Mouse (Mus musculus): ENCODE measurements around the gene Cdh22. TPM values are rescaled to one million over a fixed set of nuclear protein-coding genes. Genes with fewer than 3 reads are reported as not detected.

Cdh22 gene
- total RNA-seq, 2 experiments from 2014 or later: not detected

DNA sequence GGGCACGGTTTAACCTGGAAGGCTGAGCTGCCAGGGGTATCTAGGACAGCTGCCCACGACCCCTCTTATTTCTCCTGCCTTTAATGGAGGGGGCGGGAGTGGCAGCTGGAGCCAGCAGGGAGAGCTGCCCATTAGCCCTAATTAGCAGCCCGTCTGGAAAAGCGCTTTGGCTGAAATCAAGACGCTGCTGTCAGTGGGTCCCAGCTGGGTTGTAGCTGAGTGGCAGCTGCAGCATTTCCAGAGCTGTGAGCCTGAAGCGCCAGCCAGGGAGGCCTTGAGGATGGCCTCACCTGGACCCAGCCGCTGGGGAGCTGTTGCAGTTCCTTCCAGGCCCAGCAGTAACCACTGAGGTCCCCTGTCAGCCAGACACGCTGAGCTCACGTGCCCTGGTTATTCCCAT is 138.3 kb downstream of the Cdh22 start:
- ATAC-seq (replicated peaks; ENCODE audit: poor library complexity): no peak

DNA sequence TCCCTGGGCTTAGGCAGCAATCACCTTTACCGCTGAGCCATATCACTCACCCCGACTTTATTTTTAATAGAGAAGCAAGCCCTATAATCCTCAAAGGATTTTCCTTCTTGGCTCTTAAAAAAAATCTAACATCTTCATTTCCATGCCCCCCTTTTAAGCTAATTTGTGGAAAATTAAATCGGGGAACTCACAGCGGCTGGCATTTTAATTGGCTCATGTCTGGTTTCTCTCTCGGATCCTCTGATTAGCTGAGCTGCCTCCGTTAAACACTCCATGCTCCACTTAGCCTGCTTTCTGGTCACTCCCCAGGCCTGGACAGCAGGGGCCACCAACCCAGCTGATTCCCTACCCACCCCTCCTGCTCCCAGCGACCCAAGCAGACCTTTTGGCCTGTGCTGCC is 142.3 kb downstream of the Cdh22 start:
- ATAC-seq (replicated peaks; ENCODE audit: poor library complexity): no peak

DNA sequence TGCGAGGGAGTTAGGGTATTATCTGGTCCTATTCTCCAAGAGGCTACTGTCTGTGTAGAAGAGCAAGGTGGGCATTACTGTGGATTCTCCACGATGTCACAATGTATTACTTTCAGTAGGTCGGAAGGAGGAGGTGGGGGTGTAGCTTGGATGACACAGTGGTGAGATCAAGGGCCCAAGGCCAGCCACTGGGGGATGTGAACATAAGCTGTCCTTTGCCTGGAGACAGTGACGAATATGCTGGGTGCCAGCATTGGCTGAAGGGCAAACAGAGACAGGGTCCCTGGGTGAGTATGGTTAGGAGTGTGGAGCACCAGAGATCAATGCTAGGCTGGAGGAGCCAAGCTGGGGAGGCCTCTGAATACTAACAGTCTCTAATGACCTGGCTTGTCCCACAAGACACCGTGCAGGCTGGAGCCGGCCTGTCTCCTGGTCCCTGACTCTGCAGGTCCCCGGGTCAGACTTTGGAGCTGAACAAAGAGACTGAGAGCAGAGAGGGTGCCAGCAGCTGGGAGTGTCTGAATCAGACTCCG is 143.2 kb downstream of the Cdh22 start:
- ATAC-seq (replicated peaks; ENCODE audit: poor library complexity): no peak

GRCm38 (mm10) chr2:165090650-165091049 is 144.0 kb downstream of the Cdh22 start, which contains the start of gene 1700025C18Rik:
1700025C18Rik (minus strand) TSS chr2:165090750.
- ATAC-seq (replicated peaks; ENCODE audit: poor library complexity): no peak

DNA sequence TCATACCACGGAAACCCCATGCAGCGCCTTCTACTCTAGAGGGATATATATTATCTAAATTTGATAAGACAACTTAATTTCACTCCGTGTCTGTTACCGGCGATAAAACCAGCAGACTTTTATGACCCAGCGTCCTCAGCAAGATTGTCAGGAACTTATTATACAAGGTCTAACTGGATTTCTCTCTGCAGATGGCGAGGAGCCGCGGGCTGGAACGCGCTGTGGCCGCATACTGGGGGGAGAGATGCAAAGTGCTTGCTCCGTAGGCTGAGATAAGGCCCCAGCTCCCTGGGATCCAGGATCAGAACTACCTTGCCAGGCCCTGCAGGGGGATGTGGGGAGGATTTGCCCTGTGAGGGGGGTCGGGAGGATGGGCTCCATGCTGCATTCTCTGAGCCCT is 145.2 kb downstream of the Cdh22 start:
- no peak for ATAC-seq (replicated peaks; ENCODE audit: poor library complexity)

GRCm38 (mm10) chr2:165086634-165087033 is 148.0 kb downstream of the Cdh22 start:
- no peak for ATAC-seq (replicated peaks; ENCODE audit: poor library complexity)

GRCm38 (mm10) chr2:165081257-165081656 is 153.4 kb downstream of the Cdh22 start:
- ATAC-seq (replicated peaks; ENCODE audit: poor library complexity): no peak

DNA sequence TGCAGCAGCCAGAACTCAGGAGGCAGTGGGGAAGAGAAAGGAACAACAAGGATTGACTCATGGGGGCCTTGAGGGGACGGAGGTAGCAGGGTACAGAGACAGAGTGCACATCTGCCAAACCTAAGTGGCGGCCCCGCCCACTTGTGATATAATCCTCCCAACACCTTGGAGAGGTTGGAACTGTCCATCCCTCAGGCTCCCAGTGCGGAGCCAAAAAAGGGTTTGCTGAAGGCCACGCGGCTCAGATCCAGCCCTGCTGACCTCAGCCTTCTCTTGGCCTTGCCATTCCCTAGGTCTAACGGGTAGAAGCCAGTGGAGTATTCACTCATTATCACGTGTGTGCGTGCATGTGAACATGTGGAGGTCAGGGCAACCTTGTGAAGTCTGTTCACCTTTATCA is 154.0 kb downstream of the Cdh22 start:
- no peak for ATAC-seq (replicated peaks; ENCODE audit: poor library complexity)

- 0 out of 2 replicates have a peak, but pooled peaks have one; percentile 31 for ATAC-seq (replicated peaks; ENCODE audit: poor library complexity)
Measured at GRCm38 (mm10) chr2:165078605-165079004, 156.0 kb downstream of the Cdh22 start.

GRCm38 (mm10) chr2:165078045-165078444 is 156.6 kb downstream of the Cdh22 start:
- no peak for ATAC-seq (replicated peaks; ENCODE audit: poor library complexity)

- ATAC-seq (replicated peaks; ENCODE audit: poor library complexity): no peak
Measured at GRCm38 (mm10) chr2:165077055-165077454, 157.6 kb downstream of the Cdh22 start.

DNA sequence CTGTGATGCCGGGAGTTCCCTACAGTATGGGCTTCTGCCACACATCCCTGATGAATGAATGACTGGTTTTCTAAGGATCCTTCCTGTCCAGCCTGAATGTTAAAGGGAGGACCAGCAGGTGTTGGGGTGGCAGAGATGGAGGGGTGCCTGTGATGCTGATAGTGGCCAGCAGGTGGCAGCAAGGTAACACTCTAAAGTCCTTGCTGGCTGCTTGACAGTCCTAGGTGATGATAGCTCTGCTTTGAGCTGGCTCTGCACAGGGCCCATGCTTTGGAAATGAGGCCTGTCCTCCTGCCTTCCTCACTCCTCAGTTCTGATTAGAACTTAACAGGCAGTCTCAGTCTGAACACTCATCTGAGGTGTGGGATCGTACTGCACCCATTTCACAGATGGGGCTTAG is 159.7 kb downstream of the Cdh22 start:
- peak; percentile 95 for ATAC-seq (replicated peaks; ENCODE audit: poor library complexity)

- ATAC-seq (replicated peaks; ENCODE audit: poor library complexity): no peak; the same call in 1 of the 2 replicates
Measured at GRCm38 (mm10) chr2:165074081-165074884, 160.4 kb downstream of the Cdh22 start.

- ATAC-seq (replicated peaks; ENCODE audit: poor library complexity): no peak
Measured at GRCm38 (mm10) chr2:165073381-165073781, 161.3 kb downstream of the Cdh22 start.

- peak; percentile 55 for ATAC-seq (replicated peaks; ENCODE audit: poor library complexity)
Measured at GRCm38 (mm10) chr2:165070096-165070816, 164.4 kb downstream of the Cdh22 start.

DNA sequence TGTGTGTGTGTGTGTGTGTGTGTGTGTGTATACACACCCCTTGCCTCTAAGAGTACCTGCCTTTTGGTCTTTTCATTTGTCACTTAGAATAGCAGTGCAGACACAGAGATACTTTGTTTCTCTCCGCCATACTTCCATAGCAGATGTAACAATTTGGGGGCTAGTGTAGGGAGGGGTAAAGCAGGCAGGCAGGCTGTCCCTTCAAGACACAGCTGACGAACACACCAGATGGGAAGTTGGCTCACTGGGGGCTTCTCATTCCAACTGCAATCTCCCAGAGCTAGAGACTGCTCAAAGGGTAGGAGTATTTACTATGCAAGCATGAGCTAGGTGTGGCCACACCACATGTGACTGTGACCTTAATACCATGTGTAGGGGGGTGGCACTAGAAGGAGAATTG is 165.8 kb downstream of the Cdh22 start:
- ATAC-seq (replicated peaks; ENCODE audit: poor library complexity): no peak

GRCm38 (mm10) chr2:165064489-165064888 is 170.2 kb downstream of the Cdh22 start:
- no peak for ATAC-seq (replicated peaks; ENCODE audit: poor library complexity)

DNA sequence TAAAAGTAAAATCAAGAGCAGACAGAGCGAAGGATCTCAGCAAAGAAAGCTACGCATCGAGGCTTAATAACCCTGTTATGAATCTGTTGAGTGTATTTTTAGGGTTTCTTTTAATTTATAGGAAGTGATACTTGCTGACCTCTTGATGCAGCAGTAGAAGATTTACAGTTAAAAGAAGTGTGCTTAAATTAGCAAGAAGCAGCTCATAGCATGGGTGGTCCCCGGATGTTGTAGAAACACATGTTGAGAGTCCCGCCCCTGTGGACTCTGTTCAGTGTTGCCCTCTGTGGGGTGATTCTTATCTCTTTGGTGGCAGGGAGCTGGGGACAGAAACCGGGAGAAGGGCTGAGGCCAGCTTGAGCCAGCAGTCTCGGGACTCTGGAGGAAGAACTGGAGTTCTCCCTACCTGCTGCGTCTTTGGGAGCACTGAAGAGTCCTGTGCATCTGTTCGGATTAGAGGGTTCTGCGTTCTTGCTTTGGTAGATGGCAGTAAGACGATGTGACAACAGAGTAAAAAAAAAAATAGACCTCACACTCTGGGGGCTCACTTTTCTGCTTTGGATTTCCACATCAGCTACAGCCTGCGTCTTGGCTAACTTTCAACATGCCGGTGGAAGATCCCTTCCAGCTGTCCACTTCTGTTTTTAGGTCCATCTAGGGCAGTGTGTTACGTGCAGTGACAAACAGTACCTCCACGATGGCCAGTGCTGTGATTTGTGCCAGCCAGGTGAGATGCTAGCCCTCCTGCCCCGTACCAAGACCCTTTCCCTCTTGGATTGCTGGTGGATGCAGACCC is 172.8 kb downstream of the Cdh22 start:
- 0 out of 2 replicates have a peak, but pooled peaks have one; percentile 14 for ATAC-seq (replicated peaks; ENCODE audit: poor library complexity)
